Mouse (Mus musculus): ENCODE measurements around the gene Rragd.

- TF ChIP-seq POLR2A (IDR thresholded peaks at IDR 0.05; ENCODE audit: insufficient read depth, low read depth, low read length), result no peak
- no peak for TF ChIP-seq CTCF (IDR thresholded peaks at IDR 0.05; ENCODE audit: insufficient read depth, low read depth, low read length)
These were observed 14.7 kb downstream of the Rragd start for GRCm38 (mm10) chr4:32997571-32997970.

Data from olfactory bulb, adult 2 months (tissue).